Mouse (Mus musculus): ENCODE measurements around the gene Ntrk3.

The Ntrk3 gene

GRCm38 (mm10) chr7:78623686-78624085, 114.1 kb downstream of the Ntrk3 start:
- DNase-seq (ENCODE audit: low spot score) = no peak

GRCm38 (mm10) chr7:78621115-78621514, 116.7 kb downstream of the Ntrk3 start:
- no peak for DNase-seq (ENCODE audit: low spot score)

GRCm38 (mm10) chr7:78619818-78620577, 117.8 kb downstream of the Ntrk3 start:
- DNase-seq (ENCODE audit: low spot score) = no peak

GRCm38 (mm10) chr7:78605538-78606130, 132.2 kb downstream of the Ntrk3 start:
- DNase-seq (ENCODE audit: low spot score) = no peak

GRCm38 (mm10) chr7:78603922-78604321, 133.9 kb downstream of the Ntrk3 start:
- DNase-seq (ENCODE audit: low spot score) = no peak

- no peak for DNase-seq (ENCODE audit: low spot score)
Observed at GRCm38 (mm10) chr7:78601851-78602250, 136.0 kb downstream of the Ntrk3 start.

- DNase-seq (ENCODE audit: low spot score) = no peak
Observed at GRCm38 (mm10) chr7:78600886-78601285, 136.9 kb downstream of the Ntrk3 start.

- no peak for DNase-seq (ENCODE audit: low spot score)
Observed at GRCm38 (mm10) chr7:78599941-78600677, 137.7 kb downstream of the Ntrk3 start.

GRCm38 (mm10) chr7:78598147-78598546, 139.7 kb downstream of the Ntrk3 start:
- no peak for DNase-seq (ENCODE audit: low spot score)

- no peak for DNase-seq (ENCODE audit: low spot score)
Observed at GRCm38 (mm10) chr7:78597251-78598129, 140.3 kb downstream of the Ntrk3 start.

GRCm38 (mm10) chr7:78596556-78596955, 141.3 kb downstream of the Ntrk3 start:
- DNase-seq (ENCODE audit: low spot score) = no peak

GRCm38 (mm10) chr7:78595895-78596294, 141.9 kb downstream of the Ntrk3 start:
- DNase-seq (ENCODE audit: low spot score) = peak; percentile 23

GRCm38 (mm10) chr7:78592948-78593347, 144.9 kb downstream of the Ntrk3 start:
- no peak for DNase-seq (ENCODE audit: low spot score)

- no peak for DNase-seq (ENCODE audit: low spot score)
Observed at GRCm38 (mm10) chr7:78592172-78592571, 145.6 kb downstream of the Ntrk3 start.

GRCm38 (mm10) chr7:78589766-78590165, 148.0 kb downstream of the Ntrk3 start:
- DNase-seq (ENCODE audit: low spot score) = no peak

GRCm38 (mm10) chr7:78586800-78587199, 151.0 kb downstream of the Ntrk3 start:
- no peak for DNase-seq (ENCODE audit: low spot score)

GRCm38 (mm10) chr7:78585960-78586359, 151.9 kb downstream of the Ntrk3 start:
- no peak for DNase-seq (ENCODE audit: low spot score)

GRCm38 (mm10) chr7:78584936-78585335, 152.9 kb downstream of the Ntrk3 start:
- DNase-seq (ENCODE audit: low spot score) = no peak

GRCm38 (mm10) chr7:78584499-78584898, 153.3 kb downstream of the Ntrk3 start:
- no peak for DNase-seq (ENCODE audit: low spot score)

GRCm38 (mm10) chr7:78583678-78584077, 154.1 kb downstream of the Ntrk3 start:
- no peak for DNase-seq (ENCODE audit: low spot score)

GRCm38 (mm10) chr7:78581341-78581740, 156.5 kb downstream of the Ntrk3 start:
- DNase-seq (ENCODE audit: low spot score) = no peak

Measured in ovary, adult 18-20 months (tissue).